Mouse (Mus musculus) ES-E14 (cell line): ENCODE data around the gene Gm42420. TPM values are rescaled to one million over a fixed set of nuclear protein-coding genes. Genes with fewer than 3 reads are reported as not detected.

Source experiments
- DNase-seq: peaks from one replicate; pipeline ENCODE4 v3.0.0-alpha.2; 2013; ENCODE audit warnings: low read depth, low spot score
- H3K27ac ChIP-seq: 2 replicates; pipeline ENCODE4 v1.5.1; 2012; ENCODE audit warnings: low read depth, mild to moderate bottlenecking, low read length, moderate library complexity, mixed read lengths; ENCODE audit not compliant: poor library complexity, insufficient read depth, severe bottlenecking
- H3K36me3 ChIP-seq: 2 replicates; pipeline ENCODE4 v1.6.1; 2012; ENCODE audit warnings: mild to moderate bottlenecking, low read length, moderate library complexity, mixed read lengths; ENCODE audit not compliant: control insufficient read depth, poor library complexity, insufficient read depth, severe bottlenecking
- H3K4me1 ChIP-seq, 2 experiments: fragments of 150-350 bp in 1 of 2; sonication (generic) in 1 of 2; 2 replicates each; pipeline ENCODE4 v1.6.1; 2012; ENCODE audit warnings: low read length in 2 of 2, mild to moderate bottlenecking in 1 of 2, mixed read lengths in 1 of 2; ENCODE audit not compliant: control insufficient read depth in 2 of 2, insufficient read depth in 2 of 2, poor library complexity in 1 of 2
- H3K4me3 ChIP-seq, 2 experiments: fragments of 150-350 bp in 1 of 2; sonication (generic) in 1 of 2; 2 replicates each; pipeline ENCODE4 v1.5.1; 2012; ENCODE audit warnings: low read length in 2 of 2, low read depth in 1 of 2, mild to moderate bottlenecking in 1 of 2, mixed read lengths in 1 of 2; ENCODE audit not compliant: insufficient read depth in 1 of 2, poor library complexity in 1 of 2, severe bottlenecking in 1 of 2
- H3K9ac ChIP-seq: 2 replicates; pipeline ENCODE4 v1.6.1; 2012; ENCODE audit warnings: low read depth, mild to moderate bottlenecking, low read length, mixed read lengths; ENCODE audit not compliant: poor library complexity, insufficient read depth, severe bottlenecking
- H3K9me3 ChIP-seq: fragments of 150-350 bp; sonication (generic); 2 replicates; pipeline ENCODE4 v1.6.1; 2012; ENCODE audit warnings: low read depth, mild to moderate bottlenecking, low read length; ENCODE audit not compliant: control insufficient read depth, insufficient read depth
- CHD2 ChIP-seq: IDR thresholded peaks from 2 replicates; pipeline ENCODE4 v1.6.1; 2014; ENCODE audit warnings: mild to moderate bottlenecking, low read depth, low read length, inconsistent platforms
- HCFC1 ChIP-seq: IDR thresholded peaks from 2 replicates; pipeline ENCODE4 v1.6.1; 2012; ENCODE audit warnings: low read length, inconsistent platforms, borderline replicate concordance; ENCODE audit not compliant: insufficient read depth
- MAFK ChIP-seq: IDR thresholded peaks from 2 replicates; pipeline ENCODE4 v1.6.1; 2014; ENCODE audit warnings: mild to moderate bottlenecking, low read depth, low read length, inconsistent platforms; ENCODE audit not compliant: insufficient read depth
- ZC3H11A ChIP-seq: IDR thresholded peaks from 2 replicates; pipeline ENCODE4 v1.6.1; 2012; ENCODE audit warnings: low read depth, mild to moderate bottlenecking, inconsistent platforms, low read length, borderline replicate concordance
- ZNF384 ChIP-seq: IDR thresholded peaks from 2 replicates; pipeline ENCODE4 v1.6.1; 2012; ENCODE audit warnings: low read depth, low read length, inconsistent platforms
- in situ Hi-C, 2 experiments: fragments of 600-800 bp; cut with MboI; formaldehyde crosslinking; loops; one replicate each; pipeline ENCODE4 v1.15.1; 2025; ENCODE audit warnings: low sequenced_read_pairs in 2 of 2, inconsistent platforms in 1 of 2; ENCODE audit not compliant: unreplicated experiment in 2 of 2
- total RNA-seq: library from RNA; depleted of rRNA; stranded (reverse); fragments of 300-350 nt; gene quantifications from 2 replicates; pipeline ENCODE4 v1.2.3, GENCODE M21; 2012

The Gm42420 gene
- total RNA-seq, 1 experiment = not detected

- H3K9me3 ChIP-seq = no peaks in the 10 kb centered on the region
- peak within 1 kb of the TSS; percentile 49; the same call in 1 of the 2 replicates for H3K27ac ChIP-seq
- TF ChIP-seq MAFK (no peak), ZC3H11A (no peak), HCFC1 (peak; percentile 93)
- H3K9ac ChIP-seq = peak within 1 kb of the TSS; percentile 83
- in situ Hi-C loops = no loop called here
- peak; percentile 92 for DNase-seq
- H3K36me3 ChIP-seq = peaks cover 2% of the 10 kb centered on the region; the same call in 1 of the 2 replicates
- H3K4me1 ChIP-seq = peaks cover 0 to 3% of the 10 kb centered on the region in 2 experiments; a peak in 1 of 4 replicates
- peak within 1 kb of the TSS; percentile 84 to 100 for H3K4me3 ChIP-seq
Measured at GRCm38 (mm10) chr6:39592401-39593214, 7.1 kb downstream of the Gm42420 start, which contains the start of gene Ndufb2. TSS of gene Ndufb2 (plus strand) at chr6:39592574.

GRCm38 (mm10) chr6:39600851-39601250 lies 15.3 kb downstream of the Gm42420 start:
- Histone ChIP-seq H3K36me3 (peaks cover 22% of the 10 kb centered on the region), H3K9me3 (no peaks in the 10 kb centered on the region), H3K4me3 (no peak overlapping the region), H3K4me1 (no peaks in the 10 kb centered on the region), H3K27ac (no peak overlapping the region), H3K9ac (no peak overlapping the region)
- no peak for TF ChIP-seq HCFC1
- DNase-seq = no peak
- in situ Hi-C loops = no loop called here

- Histone ChIP-seq H3K9ac (no peak overlapping the region), H3K27ac (no peak overlapping the region), H3K9me3 (no peaks in the 10 kb centered on the region), H3K4me1 (no peaks in the 10 kb centered on the region), H3K4me3 (no peak overlapping the region), H3K36me3 (peaks cover 22% of the 10 kb centered on the region)
- DNase-seq = no peak
- in situ Hi-C loops = no loop called here
- TF ChIP-seq ZC3H11A = no peak
Measured at GRCm38 (mm10) chr6:39601828-39602227, 16.3 kb downstream of the Gm42420 start.

GRCm38 (mm10) chr6:39604565-39604964 lies 19.0 kb downstream of the Gm42420 start:
- TF ChIP-seq CHD2 (no peak), HCFC1 (no peak), ZC3H11A (no peak), MAFK (no peak), ZNF384 (no peak)
- in situ Hi-C loops = no loop called here
- no peak overlapping the region for H3K27ac ChIP-seq
- H3K9me3 ChIP-seq = no peaks in the 10 kb centered on the region
- DNase-seq = no peak
- peaks cover 11% of the 10 kb centered on the region for H3K36me3 ChIP-seq
- H3K9ac ChIP-seq = no peak overlapping the region
- H3K4me3 ChIP-seq = no peak overlapping the region
- no peaks in the 10 kb centered on the region for H3K4me1 ChIP-seq

GRCm38 (mm10) chr6:39606056-39606455 lies 20.5 kb downstream of the Gm42420 start:
- no peak overlapping the region for H3K4me3 ChIP-seq
- TF ChIP-seq MAFK (no peak), ZC3H11A (no peak), ZNF384 (no peak), HCFC1 (no peak), CHD2 (no peak)
- in situ Hi-C loops = no loop called here
- H3K9ac ChIP-seq = no peak overlapping the region
- no peak overlapping the region for H3K27ac ChIP-seq
- H3K4me1 ChIP-seq = no peaks in the 10 kb centered on the region
- no peaks in the 10 kb centered on the region for H3K9me3 ChIP-seq
- H3K36me3 ChIP-seq = peaks cover 12% of the 10 kb centered on the region
- DNase-seq = no peak
